Mouse (Mus musculus): ENCODE measurements around the gene Ly6g5c.

Ly6g5c gene

GRCm38 (mm10) chr17:35108097-35108496 lies at the start of gene Ly6g5c:
TSS of gene Ly6g5c (plus strand) at chr17:35108279.
- no peak for DNase-seq

DNA sequence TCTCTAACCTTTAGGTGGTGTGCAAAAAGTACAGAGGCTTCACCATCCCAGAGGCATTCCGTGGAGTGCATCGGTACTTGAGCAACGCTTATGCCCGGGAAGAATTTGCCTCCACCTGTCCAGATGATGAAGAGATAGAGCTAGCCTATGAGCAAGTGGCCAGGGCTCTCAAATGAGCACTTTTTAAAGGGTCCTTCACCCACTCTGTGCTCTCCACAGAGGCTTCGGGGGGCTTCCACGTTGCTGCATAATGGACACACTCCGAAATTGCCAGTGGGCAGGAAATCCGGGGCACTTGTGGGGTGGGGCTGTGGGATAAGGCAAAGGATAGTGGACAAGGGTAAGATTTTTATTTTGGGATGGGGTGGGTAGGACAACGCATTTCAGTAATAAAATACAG lies 49.8 kb upstream of the Ly6g5c start:
- DNase-seq: no peak

DNA sequence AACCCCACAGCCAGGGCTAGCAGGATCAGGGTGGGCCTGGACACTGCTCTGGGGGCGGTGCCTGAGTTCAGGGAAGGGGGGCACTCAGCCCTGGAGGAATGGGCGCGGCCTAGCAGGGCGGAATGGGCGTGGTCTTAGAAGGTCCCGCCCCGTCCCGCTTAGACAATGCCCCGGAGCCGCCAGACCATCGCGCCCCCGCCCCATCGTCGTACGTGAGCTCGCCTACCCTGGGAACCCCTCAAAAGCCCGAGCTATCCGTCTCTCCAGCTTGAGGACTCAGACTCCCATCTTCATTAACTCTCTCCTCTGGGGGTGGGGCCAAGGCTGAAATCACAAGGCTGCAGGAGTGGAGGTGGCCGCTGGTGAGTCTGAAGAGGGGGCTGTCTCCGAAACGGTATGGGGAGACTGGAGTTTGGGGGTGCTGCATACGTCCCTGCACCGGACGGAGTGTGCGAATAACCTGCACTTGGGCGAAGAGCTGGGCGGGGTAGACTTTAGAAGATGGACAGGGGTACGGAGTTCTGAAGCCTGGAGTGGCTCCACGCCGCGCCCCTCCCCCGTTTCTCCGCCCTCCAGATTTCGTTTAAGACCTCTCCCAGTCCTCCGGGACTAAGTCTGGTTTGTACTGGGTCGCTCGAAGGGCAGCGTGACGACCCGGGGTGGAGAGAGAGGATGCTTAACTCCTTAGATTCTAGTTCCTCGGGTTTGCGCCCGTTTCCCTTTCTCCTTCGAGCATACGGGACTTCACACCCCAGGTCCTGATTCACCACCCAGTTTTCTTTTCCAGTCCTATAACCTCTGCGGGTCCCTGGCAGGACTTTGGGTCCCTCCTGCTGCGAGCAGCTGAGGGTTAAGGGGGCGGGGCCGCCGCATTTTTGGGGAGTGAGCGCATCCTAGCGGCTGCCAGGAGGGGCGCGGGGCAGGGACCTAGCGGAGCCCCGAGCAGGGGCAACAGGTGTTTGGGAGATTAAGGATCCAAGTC lies 48.9 kb upstream of the Ly6g5c start, which contains the start of gene Ddah2:
TSS of gene Ddah2 (plus strand) at position 125 of the 982 bp plus-strand sequence.
- DNase-seq: peak; percentile 74

DNA sequence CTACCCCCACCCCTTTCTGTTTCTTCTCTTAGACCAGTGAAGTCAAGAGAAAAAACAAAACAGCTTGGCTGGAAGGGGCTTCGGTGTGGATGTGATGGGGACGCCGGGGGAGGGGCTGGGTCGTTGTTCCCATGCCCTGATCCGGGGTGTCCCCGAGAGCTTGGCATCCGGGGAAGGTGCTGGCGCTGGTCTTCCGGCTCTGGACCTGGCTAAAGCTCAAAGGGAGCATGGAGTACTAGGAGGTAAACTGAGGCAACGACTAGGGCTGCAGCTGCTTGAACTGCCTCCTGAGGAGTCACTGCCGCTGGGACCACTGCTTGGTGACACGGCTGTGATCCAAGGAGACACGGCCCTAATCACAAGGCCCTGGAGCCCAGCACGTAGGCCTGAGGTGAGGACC lies 48.0 kb upstream of the Ly6g5c start:
- no peak for DNase-seq

DNA sequence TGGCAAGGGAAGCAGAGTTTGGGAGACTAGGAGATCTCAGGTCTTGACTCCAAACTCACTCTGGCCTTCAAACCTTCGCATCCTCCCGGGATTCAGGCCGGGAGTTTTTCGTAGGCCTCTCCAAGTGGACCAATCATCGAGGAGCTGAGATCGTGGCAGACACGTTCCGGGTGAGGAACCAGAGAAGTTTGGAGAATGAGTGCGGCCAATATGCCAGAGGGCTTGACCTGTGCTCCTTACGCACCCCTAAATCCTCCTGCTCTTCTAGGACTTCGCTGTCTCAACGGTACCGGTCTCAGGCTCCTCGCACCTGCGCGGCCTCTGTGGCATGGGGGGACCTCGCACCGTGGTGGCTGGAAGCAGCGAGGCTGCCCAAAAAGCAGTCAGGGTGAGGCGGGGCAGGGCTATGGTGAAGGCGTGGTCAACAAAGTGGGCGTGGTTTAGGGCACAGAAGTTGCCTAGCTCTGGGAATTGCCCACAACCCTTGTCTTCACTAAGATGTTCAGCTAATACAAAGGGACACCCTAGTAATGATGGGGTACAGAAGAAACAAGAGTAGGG lies 47.3 kb upstream of the Ly6g5c start:
- no peak for DNase-seq

GRCm38 (mm10) chr17:35061299-35061698 lies 46.8 kb upstream of the Ly6g5c start:
- DNase-seq: no peak

- DNase-seq: no peak
These were observed 44.6 kb upstream of the Ly6g5c start for GRCm38 (mm10) chr17:35063466-35063865.

DNA sequence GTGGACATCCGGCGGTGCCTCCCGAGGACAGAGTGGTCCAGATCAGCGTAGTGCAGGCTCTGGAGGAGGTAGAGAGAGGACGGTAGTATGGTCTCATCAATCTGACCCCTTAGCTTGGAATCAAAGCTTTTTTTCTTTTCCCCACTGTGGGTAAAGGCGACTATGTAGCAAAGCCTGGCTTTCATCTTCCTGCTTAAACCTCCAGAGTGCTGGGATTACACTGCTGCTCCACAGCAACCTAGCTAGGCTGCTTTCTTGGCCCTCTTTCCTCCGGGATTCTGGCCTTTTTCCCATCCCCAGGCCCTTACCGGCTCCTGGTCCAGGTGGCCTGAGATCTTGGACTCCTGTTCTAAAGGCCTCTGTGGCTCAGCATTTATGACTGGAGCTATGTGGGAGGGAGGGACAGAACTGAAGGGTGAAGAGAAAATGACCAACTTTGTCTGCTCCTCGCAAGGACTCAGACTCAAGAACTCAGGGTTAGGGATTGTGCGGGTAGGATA lies 43.7 kb upstream of the Ly6g5c start:
- no peak for DNase-seq

DNA sequence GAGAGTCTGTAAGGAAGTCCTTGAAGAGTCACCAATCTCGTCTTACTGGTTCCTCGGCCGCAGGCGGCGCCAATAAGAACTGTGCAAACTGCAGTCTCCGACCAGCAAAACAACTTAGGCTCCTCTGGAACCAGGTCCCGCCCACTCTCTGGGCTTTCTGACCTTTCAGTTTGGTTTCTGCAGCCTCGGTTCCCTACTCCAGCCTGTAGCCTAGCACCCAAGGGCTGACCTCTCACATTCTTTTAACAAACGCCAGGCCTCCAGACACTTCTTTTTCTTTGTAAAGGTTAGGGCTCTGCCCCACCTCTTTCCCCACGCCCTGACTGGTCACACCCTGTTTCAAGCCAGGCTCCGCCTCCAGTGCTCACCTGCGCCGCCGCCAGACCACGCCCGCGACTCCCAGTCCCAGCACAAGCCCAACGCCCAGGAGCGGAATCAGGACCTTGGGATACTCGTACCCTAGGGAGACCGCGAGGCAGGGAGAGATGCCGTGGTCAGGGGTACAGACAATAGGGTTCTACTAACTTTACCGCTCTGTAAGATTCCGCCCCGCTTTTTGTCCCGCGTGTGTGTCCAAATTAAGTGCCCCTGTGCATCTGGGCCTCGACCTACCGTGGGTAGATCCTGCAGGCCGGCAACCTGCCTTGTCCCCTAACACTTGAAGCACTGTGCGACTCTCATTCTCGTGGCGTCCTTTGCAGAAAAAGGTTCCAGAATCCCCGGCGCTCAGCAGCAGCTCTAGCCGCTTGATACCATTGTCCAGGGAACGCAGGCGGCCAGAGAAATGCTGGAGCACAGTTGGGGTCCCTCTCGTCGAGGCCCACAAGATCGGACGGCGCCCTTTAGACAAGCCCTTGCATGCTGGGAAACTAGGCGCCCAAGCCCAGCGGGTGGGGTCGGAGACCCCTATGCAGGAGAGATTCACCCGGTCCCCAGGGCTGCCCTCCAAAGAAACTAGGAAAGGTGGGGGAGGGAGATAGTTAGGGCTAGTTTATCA lies 42.8 kb upstream of the Ly6g5c start, which contains the start of gene Ly6g6c:
TSS of gene Ly6g6c (plus strand) at position 438 of the 997 bp plus-strand sequence.
- DNase-seq: no peak

DNA sequence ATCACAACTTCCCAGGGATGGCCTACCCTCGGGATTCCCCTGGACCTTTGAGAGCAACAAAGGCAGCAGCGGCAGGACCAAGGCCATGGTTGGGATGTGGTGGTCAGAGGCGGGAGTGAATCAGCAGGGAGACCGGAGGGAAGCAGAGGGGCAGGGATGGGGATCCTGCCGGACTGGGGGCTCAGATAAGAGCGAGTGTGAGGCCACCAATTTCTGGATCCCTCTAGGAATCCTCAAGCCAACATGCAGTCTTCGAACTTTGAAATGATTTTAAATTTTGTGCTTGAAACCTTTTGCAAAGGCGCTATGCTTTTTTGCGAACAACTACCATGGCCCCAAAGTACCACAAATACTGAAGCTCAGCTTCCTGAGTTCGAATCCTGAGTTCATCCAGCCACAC lies 42.0 kb upstream of the Ly6g5c start, which contains the start of gene Mpig6b:
TSS of gene Mpig6b (minus strand) at position 101 of the 400 bp plus-strand sequence.
- no peak for DNase-seq

DNA sequence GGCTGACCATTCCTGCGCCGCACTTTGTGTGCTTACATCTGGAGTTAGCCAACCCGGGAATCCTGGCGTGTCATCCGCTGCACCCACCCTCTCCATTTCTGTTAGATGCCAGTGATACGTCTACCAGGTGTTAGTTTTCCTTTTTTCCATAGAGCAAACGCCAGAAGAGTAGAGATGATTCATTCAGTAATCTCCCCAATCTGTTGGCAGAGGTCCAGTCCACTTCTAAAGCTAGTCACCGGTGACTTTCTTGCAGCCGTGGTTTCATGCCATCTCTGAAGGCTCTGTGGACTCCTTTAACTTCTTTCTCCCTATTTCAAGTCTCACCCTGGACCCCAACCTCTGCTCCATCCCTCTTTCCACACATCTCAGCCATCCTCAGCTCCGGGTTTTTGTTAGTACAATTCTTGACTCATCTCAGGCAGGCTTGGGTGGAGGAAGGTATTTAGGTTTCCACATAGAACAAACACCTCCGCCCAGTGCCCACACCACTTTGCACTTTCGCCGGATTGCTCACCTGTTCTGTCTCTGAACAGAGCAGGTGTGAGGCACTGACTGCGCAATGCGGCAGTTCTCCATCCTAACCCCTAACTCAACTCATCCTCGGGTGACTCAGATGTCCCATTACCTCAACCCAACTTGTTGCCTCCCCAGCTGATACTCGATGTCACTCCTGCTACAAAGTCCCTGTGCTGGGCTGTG lies 39.7 kb upstream of the Ly6g5c start:
- peak; percentile 30 for DNase-seq

GRCm38 (mm10) chr17:35070556-35071229 lies 37.4 kb upstream of the Ly6g5c start:
- no peak for DNase-seq

DNA sequence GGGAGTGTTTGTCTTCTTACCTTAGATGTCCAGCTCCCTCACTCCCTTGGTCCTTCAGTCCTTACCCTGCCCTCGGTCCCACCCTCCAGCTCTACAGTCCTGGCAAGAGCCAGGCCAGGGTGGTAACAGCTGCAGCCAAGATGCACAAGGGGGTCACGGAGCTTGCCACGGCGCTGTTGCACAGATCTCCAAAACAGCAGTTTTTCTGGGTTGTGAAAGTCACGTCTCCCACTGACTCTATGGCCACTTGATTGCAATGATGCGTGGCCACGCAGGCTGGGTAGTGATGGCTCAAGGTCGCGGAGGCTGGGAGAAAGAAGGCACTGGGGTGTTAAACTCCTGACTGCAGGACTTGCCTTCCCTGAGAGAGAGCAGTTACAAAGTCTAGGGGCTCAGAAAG lies 36.6 kb upstream of the Ly6g5c start:
- no peak for DNase-seq

- no peak for DNase-seq
These were observed 34.0 kb upstream of the Ly6g5c start for GRCm38 (mm10) chr17:35074097-35074496.

- no peak for DNase-seq
These were observed 31.4 kb upstream of the Ly6g5c start, which contains the start of gene Ly6g6e for GRCm38 (mm10) chr17:35076507-35077176. TSS of gene Ly6g6e (plus strand) at chr17:35076902.

- no peak for DNase-seq
These were observed 30.8 kb upstream of the Ly6g5c start for GRCm38 (mm10) chr17:35077285-35077684.

GRCm38 (mm10) chr17:35077786-35078233 lies 30.3 kb upstream of the Ly6g5c start, which contains the start of gene Ly6g6d:
TSS of gene Ly6g6d (minus strand) at chr17:35078065.
- DNase-seq: no peak

- no peak for DNase-seq
These were observed 28.3 kb upstream of the Ly6g5c start for GRCm38 (mm10) chr17:35079778-35080177.

- DNase-seq: no peak
These were observed 27.8 kb upstream of the Ly6g5c start for GRCm38 (mm10) chr17:35080248-35080647.

- DNase-seq: no peak
These were observed 27.4 kb upstream of the Ly6g5c start for GRCm38 (mm10) chr17:35080710-35081109.
